Mouse (Mus musculus) bone marrow macrophage, adult 2 months (primary cell): ENCODE measurements around the gene Sct. TPM values are rescaled to one million over a fixed set of nuclear protein-coding genes. Genes with fewer than 3 reads are reported as not detected.

ENCODE experiments used
- H3K27ac ChIP-seq: 2 replicates; pipeline ENCODE4 v1.5.1; 2012; ENCODE audit warnings: low read depth, low read length; ENCODE audit not compliant: insufficient read depth
- H3K4me1 ChIP-seq: 2 replicates; pipeline ENCODE4 v1.6.1; 2012; ENCODE audit warnings: low read length; ENCODE audit not compliant: control insufficient read depth, insufficient read depth
- H3K4me3 ChIP-seq: 2 replicates; pipeline ENCODE4 v1.5.1; 2012; ENCODE audit warnings: mild to moderate bottlenecking, low read length, moderate library complexity; ENCODE audit not compliant: insufficient read depth
- CTCF ChIP-seq: IDR thresholded peaks from 2 replicates; pipeline ENCODE4 v1.5.1; 2012; ENCODE audit warnings: low read depth, mild to moderate bottlenecking, low read length, moderate library complexity
- POLR2A ChIP-seq: IDR thresholded peaks from 2 replicates; pipeline ENCODE4 v1.6.1; 2012; ENCODE audit warnings: mild to moderate bottlenecking, low read depth, low read length, borderline replicate concordance
- polyA plus RNA-seq: library from polyadenylated mRNA; stranded (reverse); fragments of >200 nt; gene quantifications from 2 replicates; pipeline ENCODE4 v1.2.4, GENCODE M21; 2012; ENCODE audit not compliant: missing spikeins, insufficient read depth, insufficient read length

Sct gene
- polyA plus RNA-seq: not detected in 2 replicates

DNA sequence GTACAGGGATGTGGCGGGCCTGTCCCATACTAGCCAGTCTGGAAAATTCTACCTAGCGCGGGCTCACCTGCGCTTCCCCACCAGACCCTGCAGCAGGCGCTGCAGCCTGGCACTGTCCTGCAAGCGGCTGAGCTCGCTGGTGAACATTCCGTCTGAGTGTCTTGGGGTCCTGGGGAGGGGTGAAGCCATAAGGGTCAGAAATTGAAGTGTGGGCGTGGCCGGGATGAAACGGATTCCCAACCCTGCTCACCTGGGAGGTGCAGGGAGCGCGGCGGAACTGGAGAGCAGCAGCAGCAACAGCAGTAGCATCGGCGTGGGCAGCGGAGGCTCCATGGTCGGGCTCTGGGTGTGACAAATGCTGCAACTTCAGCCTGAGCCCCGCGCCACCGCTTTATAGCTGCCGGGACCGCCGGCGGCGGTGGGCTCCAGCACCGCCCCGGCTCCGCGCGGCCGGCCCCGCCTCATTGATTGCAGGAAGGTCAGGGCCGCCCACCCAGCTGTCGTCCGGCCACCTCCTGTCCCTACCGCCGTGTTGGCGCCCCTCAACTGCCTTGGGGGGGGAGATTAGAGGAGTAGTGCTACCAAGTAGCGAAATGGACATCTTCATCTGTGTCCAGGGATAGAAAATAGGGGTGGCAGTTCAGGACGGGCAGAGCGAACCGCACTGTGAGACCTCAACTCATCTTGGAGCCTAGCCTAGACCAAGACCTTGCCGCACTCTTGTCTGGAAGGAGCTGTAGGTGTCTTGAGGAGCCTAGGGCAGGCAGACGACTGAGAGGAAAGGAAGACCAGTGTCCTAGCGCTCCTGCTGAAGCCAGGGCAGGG, at the start of gene Sct:
TSS of gene Sct (minus strand) at position 368 of the 825 bp plus-strand sequence.
- Histone ChIP-seq H3K27ac (no peak within 1 kb of the TSS), H3K4me1 (no peaks in the 10 kb centered on the region), H3K4me3 (no peak within 1 kb of the TSS)
- TF ChIP-seq CTCF: no peak
- no peak for TF ChIP-seq POLR2A

DNA sequence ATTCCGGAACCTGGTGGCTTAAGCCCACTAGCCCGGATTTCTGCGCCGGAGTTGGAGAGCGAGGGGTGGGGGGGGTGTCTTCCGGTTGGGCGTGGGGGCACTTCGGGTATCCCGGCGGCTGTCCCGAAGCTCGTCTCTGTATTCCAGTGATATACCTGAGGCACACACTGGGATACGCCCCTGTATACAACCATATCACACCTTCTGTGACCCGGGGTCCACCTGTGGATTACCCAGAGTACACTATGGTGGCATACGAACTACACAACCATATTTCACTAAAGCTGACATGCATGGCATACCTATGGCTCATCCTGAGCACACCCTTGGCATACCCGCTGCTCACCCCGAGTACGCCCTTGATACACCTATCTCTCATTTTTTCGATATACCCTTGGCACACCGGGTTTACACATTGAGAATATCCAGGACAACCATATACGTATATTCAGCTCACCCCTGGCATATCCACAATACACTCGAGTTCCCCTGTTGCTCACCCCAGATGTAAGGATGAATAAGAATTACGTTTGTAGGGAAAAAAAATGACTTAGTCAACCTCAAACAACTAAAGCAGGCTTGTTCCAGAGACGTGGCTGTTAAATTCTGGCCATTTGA, 49.5 kb upstream of the Sct start:
- Histone ChIP-seq H3K4me1 (peaks cover 17% of the 10 kb centered on the region), H3K27ac (peak overlapping the region; percentile 67), H3K4me3 (peak overlapping the region; percentile 85)
- TF ChIP-seq CTCF (no peak), POLR2A (no peak)

DNA sequence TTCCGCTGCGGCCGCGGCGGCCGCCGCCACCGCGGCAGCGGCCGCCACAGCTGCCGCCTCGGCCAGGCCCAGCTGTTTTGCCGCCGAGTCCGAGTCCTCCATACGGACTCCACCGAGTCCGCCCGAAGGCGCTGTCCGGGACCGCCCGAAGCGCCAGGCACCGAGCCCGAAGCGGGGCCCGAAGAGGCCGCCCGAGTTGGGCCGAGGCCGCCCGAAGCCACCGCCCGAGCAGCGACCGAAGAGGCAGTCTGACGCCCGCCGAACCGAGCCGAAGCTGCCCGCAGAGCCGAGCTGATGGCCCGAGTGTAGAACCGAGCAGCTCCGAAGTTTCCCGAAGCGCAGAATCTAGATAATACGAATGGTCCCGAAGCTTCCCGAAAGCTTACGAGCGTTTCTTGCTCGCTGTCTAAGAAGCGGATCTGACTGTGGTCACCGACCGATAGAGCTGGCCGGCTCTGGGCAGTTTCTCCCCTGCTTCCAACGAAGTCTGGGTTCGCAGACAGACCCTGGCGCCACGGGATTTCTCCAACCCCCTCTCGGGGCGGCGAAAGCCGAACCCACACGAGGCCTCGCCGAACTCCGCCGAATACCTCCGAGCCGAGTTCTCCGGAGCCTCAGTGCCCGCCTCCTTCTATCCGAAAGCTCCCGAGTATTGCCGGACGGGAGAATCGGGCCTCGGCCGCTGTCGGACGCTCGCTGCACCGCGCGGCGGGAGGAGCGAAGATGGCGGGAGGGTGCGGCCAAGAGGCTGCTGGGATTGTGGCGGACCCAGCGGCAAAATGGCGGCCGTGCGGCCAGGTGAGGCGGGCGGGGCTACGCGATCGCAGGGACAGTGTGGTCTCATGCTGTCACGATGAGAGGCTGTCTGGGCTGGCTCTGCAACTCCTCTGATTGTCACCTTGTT, 48.8 kb upstream of the Sct start, which contains the start of the genes Deaf1 and Tmem80:
TSS of gene Deaf1 (minus strand) at position 222 of the 904 bp plus-strand sequence.
TSS of gene Tmem80 (plus strand) at position 271 of the 904 bp plus-strand sequence.
- Histone ChIP-seq H3K4me3 (peak within 1 kb of the TSS; percentile 85), H3K4me1 (peaks cover 17% of the 10 kb centered on the region), H3K27ac (peak within 1 kb of the TSS; percentile 91)
- TF ChIP-seq CTCF (no peak), POLR2A (peak; percentile 78; the same call in 1 of the 2 replicates)

DNA sequence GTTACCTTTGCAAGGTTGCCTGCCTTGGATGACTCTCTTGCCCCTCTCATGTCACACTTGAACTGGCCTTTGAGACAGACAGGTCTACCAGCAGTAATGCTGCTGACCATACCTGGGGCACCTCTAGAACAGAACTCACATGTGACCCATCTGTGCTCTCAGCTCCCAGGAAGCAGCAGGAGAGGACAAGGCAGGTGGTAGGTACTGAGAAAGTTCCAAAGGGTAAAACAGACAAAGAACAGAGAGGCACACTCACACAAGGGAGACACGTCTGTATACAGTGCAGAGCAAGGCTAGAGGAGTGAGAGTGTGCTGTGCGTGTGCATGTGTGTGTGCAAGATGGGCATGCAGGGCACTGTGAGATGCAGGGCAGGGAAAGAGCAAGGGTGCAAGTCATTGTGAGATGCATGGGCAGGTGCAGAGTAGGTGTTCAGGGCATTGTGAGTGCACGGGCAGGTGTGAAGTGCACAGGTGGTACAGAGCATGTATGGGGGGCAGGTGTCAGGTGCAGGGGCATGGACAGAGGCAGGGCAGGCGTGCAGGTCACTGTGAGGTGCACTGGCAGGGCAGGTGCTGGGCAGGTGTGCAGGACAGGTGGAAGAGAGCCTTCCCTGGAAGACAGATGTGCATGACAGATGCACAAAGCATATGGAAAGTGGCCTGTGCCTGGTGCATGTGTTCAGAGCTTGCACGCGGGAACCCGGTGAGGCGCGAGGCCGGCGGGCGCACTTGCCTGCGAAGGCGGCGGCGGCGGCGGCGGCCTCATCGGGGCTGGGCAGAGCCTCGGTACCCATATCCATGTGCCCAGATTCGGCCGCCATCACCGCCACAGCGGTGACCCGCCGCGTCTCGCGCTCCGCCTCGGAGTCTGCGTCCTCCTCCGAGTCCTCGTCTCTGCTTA, 47.9 kb upstream of the Sct start:
- peak overlapping the region; percentile 85 for H3K4me3 ChIP-seq
- peak overlapping the region; percentile 91 for H3K27ac ChIP-seq
- TF ChIP-seq POLR2A (no peak), CTCF (no peak)
- peaks cover 17% of the 10 kb centered on the region for H3K4me1 ChIP-seq

- Histone ChIP-seq H3K27ac (no peak overlapping the region), H3K4me3 (no peak overlapping the region), H3K4me1 (peaks cover 17% of the 10 kb centered on the region)
- no peak for TF ChIP-seq CTCF
- no peak for TF ChIP-seq POLR2A
Measured at GRCm38 (mm10) chr7:141324686-141325085, 45.8 kb upstream of the Sct start.

DNA sequence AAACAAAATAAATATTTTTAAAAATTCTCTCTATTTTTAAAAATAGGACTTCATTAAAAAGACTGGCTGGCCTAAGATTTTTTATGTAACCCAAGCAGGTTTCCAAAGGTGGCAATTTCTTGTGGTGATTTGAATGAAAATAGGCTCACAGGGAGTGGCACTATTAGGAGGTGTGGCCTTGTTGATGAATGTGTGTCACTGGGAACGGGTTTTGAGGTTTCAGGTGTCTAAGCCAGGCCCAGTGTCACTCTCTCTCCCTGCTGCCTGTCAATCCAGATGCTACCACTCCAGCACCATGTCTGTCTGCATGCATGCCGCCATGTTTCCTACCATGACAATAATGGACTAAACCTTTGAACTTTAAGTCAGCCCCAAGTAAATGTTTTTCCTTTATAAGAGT, 40.5 kb upstream of the Sct start:
- no peak overlapping the region for H3K27ac ChIP-seq
- peaks cover 7% of the 10 kb centered on the region for H3K4me1 ChIP-seq
- TF ChIP-seq POLR2A: no peak
- no peak for TF ChIP-seq CTCF
- H3K4me3 ChIP-seq: no peak overlapping the region

DNA sequence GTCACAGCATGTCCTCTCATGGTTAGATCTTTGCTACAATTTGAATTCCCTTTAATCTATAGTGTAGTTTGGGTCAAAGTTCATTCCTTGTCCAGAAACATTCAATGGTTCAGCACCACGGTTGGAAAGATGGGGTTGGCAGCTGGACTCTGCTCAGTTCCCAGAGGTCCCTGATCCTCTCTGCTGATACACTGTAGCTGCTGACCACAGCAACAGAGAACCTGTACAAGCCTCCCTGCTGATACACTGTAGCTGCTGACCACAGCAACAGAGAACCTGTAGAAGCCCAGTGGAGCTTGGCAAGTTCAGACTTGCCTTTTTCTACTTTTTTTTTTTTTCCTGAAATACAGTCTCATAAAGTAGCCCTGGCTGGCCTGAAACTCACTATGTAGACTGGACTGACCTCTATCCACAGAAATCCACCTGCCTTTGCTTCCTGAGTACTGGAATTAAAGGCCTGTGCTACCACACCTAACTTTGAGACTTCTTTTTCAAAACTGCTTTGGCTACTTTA, 38.7 kb upstream of the Sct start:
- Histone ChIP-seq H3K4me1 (peaks cover 7% of the 10 kb centered on the region), H3K27ac (no peak overlapping the region), H3K4me3 (no peak overlapping the region)
- TF ChIP-seq CTCF (no peak), POLR2A (no peak)

- Histone ChIP-seq H3K27ac (no peak overlapping the region), H3K4me1 (peaks cover 7% of the 10 kb centered on the region), H3K4me3 (no peak overlapping the region)
- TF ChIP-seq CTCF (no peak), POLR2A (no peak)
Measured at GRCm38 (mm10) chr7:141315974-141316373, 37.0 kb upstream of the Sct start.
